Mouse (Mus musculus) urinary bladder, postnatal 4 days (tissue): ENCODE measurements around the gene Apoh.
A peak's percentile ranks its signal among the peaks of the same experiment; 100 is the strongest.

Experiments used
- DNase-seq, 2 experiments: peaks; one replicate each; pipeline ENCODE4 v3.0.0; 2021 to 2022; ENCODE audit warnings: low spot score in 2 of 2

Gene Apoh

GRCm38 (mm10) chr11:108378363-108378751 is 35.2 kb downstream of the Apoh start:
- DNase-seq, result no peak

DNA sequence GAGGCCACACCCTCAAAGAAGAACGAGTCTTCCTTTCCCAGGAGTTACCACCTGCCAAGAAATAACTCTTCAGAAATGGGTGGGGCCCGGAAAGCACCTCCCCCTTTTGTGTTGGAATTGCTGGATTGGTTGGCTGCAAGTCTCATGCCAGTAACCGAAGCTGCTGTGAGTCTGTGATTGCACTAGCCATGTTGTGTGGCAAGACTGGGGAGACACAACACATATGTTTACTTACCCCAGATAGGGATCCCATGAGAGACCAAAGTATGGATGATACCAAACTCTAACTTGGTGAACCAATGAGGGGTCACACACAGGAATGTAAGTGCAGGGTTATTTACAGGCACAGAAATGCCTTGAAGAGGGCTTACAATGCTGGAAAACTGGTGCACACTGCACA is 39.5 kb downstream of the Apoh start:
- DNase-seq, result no peak

DNA sequence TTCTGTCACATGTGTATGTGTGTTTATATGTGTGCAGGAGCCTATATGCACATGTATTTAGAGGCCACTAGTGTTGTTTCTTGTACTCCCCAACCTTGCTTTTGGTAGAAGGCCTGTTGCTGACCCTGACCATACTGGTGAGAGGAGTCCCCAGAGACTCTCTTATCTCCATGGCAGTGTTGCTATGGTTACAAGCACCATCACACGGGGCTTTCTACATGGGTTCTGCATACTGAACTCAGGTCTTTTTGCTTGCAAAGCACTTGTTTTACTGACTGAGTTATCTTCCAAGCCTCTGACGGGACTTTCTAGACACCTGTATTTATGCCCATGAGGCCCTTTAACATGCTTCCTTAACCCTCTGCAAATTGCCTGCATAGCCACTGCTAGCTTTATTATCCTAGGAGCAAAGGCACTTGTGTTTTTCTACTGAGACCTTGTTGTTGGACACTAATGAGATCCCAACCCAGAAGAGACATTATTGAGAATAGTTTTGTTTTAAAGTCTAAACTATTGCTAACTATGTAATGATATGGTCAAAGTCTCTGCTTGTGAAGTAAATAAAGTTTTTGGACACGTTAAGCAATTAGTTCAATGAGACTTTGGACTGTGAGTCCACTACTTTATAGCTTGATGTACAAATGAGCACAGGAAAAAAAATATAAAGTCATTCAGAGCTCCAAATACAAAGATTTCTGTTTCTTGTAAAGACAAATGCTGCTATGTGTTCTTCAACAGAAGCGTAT is 41.9 kb downstream of the Apoh start:
- no peak for DNase-seq

GRCm38 (mm10) chr11:108385666-108386024 is 42.5 kb downstream of the Apoh start:
- DNase-seq, result no peak

- no peak for DNase-seq
Measured at GRCm38 (mm10) chr11:108395061-108395460, 51.9 kb downstream of the Apoh start.

DNA sequence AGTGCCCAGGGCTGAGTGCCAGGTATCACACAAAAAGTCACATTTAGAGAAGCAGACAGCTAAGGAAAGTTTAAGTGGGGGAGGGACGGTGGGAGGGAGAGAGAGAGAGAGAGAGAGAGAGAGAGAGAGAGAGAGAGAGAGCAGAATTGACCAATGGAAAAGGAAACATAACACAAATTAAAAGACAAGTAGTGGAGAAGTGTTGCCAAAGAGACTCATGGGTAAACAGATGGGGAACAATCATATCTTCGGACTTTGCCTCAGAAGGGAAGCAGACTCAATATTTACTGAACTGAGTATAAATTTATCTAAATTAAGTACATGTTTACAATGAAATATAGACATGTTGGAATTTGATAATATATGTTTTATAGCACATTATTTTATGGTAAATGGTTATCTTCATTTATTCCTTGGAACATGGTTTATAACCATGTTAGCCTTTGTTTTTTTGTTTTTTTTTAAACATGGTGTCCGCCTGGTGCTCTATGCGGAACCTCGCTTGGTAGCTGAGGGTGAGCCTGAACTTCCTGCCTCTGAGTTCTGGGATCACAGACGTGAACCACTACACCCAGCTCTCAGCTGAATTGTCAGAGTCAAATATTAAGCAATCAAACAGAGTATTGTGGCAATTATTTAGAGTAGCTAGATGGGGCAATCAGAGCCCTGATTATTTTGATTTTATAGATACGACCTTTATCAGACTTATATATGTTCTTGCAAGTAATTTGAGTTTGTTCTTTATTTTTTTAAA is 53.1 kb downstream of the Apoh start:
- no peak for DNase-seq

DNA sequence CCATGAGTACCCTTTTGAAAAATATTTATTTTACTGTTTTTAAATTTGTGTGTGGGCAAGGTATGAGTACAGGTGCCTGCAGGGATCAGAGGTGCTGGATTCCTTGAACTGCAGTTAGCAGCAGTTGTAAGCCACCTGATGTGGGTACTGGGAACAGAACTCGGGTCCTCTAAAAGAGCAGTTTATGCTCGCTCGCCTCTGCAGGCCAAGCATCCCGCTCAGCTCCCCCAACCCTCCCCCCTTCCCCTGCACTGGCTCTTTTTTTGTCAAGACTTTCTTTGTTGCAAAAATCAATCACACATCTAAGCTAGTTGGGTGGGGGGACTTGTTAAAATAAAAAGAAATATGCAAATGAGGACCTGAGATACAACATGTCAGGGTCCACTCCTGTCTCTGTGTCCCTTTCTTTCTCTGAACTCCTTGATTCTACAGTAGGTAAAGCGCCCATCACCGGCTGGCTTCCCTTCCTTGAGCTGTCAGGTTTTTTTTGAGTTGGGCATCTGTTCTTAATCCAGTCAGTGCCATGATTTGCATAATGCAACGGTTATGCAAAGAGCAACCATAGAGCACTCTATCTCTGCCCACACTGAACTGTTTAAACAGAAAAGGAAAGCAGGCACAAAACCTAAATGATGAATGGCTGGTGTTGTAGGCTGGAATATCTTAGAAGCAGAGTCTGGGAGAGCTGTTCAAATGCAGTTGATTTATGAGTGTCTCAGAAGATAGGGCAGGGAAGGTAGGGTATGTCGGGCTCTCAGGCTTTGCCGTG is 66.9 kb downstream of the Apoh start:
- DNase-seq, result no peak

GRCm38 (mm10) chr11:108416360-108416759 is 73.2 kb downstream of the Apoh start:
- DNase-seq, result no peak

- no peak for DNase-seq
Measured at GRCm38 (mm10) chr11:108418540-108418939, 75.4 kb downstream of the Apoh start.

DNA sequence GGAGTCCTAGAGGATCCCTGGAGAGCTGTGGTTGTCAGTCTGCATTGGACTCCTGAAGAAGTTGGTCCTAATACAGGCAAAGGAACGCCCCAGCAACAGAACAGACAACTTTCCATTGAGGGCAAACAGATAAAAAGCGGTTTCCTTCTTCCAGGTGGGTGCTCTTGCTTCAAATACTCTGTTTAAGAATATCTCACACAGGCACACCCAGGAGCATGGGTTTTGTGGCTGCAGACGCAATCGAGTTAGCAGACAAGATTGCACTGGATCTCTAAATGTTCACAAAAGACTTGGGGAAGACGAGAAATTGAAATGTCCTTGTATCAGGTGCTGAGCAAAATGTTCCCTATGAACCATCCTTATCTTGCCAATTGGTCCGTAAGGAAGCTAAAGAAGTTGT is 76.1 kb downstream of the Apoh start:
- DNase-seq, result no peak

DNA sequence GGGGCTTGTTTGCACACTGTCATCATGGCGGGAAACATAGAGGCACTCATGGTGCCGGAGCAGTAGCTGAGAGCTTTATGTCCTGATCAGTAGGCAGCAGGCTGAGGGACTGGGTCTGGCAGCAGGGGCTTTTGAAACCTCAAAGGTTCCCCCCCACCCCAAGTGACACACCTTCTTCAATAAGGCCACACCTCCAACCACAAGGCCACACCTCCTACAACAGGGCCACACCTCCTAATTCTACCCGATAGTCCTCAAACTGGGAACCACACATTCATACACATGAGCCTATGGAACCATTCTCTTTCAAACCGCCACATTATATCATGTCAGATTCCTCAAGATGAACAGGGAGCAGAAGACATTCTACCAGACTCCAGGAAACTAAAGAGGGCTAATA is 77.6 kb downstream of the Apoh start:
- no peak for DNase-seq

DNA sequence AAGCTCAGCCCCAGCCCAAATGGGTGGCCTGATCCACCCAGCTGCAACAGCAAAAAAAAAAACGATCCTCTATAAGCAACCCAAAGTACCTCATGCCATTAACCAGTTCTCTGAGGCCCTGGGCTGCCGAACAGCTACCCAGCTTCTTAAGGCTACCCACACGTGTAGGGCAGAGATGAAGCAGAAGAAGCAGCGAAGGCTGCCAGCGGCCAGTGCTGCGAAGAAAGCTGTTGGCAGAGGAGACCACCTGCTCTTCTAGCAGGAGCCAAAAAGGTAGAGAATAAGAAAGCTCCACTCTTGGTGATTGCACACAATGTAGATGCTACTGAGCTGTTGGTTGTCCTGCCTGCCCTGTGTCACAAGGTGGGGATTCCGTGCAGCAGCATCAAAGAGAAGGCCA is 80.1 kb downstream of the Apoh start:
- no peak for DNase-seq

DNA sequence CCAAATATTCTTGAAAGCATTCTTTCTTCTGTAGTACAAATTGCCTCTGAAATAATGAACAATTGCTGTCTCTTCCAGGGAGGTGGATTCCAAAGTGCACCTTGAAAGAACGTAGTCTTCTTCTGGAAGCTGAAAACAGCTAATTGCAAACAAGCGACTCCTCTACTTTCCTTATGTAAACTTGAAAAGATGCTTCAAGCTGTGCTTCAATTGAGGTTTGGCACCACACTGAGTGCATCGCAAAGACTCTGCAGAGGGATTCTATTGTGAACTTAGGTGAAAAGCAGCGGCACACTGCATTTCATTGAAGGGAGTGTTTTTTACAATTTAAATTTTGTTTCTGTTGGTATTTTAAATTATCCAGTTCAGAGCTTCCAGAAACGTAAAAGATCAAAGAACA is 81.0 kb downstream of the Apoh start:
- DNase-seq, result no peak

DNA sequence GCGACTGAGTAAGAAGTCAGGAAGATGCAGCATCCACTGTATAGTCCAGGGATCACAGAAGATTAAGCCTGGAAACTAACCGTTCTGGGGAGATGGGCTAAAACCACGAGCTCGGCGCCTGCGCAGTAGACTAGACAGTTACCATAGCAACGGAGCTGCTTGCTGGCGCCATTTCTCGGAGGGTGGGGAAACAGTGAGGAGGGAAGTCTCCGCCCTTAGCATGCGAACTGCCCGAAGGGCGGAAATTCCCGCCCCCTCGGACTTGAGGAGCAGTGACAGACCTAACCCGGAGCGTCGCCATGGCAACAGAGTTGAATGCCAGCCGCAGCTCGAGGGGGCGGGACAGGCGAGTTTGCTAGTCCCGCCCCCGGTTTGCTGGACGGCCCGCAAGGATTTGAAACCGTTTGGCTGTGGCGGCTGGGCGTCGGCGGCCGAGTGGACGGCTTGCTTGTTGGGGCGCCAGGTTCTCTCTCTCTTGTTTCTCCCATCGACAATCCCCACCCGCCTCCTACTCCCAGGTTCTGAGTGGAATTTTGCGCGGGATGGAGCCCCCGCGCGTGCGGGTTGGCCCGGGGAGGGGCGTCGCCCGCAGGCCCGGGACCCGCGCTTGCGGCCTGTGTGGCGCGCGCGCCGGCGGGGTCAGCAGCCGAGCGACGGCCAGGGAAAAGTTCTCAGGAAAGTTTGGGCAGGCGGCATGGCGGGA is 81.9 kb downstream of the Apoh start, which contains the start of gene Cep112:
Gene Cep112, plus strand, starts transcription at position 304 of the 703 bp plus-strand sequence.
- DNase-seq, result peak; percentile 97 to 98

DNA sequence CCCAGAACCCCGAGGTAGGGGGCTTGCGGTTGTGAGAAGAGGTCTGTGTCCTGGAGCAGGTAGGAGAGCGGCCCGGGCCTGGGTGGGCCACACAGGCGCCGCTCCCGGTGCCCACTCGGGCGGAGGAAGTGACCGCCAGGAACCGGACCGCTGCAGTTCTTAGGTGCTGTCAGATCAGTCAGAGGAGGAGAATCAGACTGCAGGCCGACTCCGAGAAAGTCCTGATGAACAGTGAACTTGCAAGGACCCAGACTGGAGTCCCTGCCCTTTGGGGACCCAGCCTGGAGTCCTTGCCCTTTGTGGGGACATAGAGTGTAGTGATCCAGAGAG is 82.4 kb downstream of the Apoh start:
- no peak for DNase-seq

DNA sequence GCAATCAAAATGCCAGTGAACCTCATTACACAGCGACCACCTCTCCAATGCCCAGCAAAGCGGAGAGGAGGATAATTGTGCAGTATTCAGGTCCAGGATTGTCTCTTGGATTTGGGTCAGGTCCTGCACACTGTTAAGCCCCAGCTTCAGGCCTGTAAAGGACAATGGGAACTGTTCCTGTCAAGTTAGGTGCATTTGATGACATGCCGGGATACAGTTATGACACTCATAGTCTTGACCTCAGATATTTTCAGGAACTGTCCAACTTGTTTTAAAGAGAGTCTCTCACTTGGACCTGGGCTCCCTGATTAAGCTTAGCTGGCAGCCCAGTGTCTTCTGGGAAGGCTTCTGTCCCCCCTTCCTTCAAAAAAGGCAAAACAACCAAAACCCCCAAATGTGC is 82.9 kb downstream of the Apoh start:
- DNase-seq, result no peak

DNA sequence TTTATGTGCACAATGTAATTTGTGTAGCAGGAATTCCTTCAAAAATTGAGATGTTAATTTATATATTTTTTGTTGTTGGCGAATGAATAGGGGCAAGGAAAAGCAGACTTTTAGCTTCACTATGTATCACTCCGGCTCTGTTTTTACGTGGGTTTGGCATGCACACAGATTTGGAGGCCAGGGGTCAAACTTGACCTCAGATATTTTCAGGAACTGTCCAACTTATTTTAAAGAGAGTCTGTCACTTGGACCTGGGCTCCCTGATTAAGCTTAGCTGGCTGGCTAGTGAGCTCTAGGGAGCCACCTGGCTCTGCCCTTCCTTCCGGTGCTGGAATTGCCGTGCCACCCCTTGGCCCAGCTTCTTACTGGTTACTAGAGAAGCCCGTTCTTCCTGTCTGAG is 84.0 kb downstream of the Apoh start:
- DNase-seq, result no peak

DNA sequence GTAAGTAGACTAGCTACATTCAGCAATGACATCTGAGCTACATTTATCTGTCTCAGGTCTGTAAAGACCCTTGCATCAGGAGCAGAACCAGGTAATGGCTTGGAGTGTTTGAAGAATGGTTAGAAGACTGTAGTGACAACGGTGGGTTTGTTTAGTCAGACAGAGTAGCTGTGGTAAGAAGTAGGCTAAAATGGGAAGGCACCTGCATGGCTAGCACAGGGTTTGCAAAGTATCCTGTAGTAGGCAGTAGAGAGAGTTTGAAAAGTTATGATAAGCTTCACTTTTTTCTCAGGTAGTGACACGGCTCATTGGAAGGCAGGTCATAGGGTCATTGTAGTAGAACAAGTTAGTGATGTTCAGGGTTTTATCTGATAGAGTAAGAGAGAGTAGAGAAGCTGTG is 85.9 kb downstream of the Apoh start:
- no peak for DNase-seq

DNA sequence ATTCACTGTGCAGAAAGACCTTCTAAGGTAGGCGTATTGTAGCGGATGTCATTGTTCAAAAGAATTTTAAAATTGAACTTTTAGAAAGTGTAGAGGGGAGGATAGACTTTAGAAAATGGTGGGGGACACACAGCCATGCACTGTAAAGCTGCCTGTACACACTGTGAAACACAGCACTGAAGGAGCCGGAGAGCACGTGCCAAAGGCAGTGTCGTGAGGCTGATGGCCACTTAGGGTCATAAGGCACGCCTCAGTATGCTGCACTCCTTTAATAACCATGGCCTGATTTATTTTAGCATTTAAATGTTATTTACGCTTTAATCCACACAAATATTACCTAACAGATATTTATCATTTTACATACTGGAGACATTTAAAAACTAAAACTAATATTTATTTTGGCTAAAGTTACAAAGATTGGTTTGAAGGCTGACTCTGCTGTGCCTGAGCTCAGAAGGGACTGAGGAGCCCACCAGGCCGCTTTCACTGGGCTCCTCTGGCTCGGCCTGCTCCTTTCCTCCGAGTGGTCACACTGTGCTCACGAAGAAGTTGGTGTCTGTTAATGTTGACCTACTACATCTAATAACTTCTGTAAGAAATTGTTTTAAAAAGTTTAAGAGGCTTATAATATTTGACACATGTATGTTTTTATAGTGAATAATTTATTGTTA is 100.9 kb downstream of the Apoh start:
- DNase-seq, result no peak

GRCm38 (mm10) chr11:108447148-108447547 is 104.0 kb downstream of the Apoh start:
- no peak for DNase-seq

DNA sequence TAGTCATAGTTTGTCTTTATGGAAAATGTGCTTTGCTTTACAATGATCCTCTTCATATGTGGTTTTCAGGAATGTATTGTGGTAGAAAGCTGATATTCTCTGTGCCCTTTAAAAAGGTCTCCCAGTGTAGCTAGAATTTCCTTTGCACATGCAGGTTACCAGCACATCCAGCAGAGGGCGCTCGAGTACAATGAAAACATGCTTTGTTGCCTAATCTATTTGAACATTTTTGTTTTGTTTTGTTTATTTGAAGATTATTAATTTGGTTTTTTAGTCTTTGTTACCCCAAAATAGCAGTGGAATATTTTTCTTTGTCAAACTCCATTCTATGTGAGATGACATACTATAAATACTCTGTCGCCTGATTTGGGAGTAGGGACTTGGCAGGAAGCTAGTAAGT is 106.7 kb downstream of the Apoh start:
- DNase-seq, result peak; percentile 36 to 74

GRCm38 (mm10) chr11:108459599-108459998 is 116.4 kb downstream of the Apoh start:
- no peak for DNase-seq
